Mouse (Mus musculus): Measurements from ENCODE around the gene Myrip. TPM values are rescaled to one million over a fixed set of nuclear protein-coding genes. Genes with fewer than 3 reads are reported as not detected.

Gene Myrip
- total RNA-seq, 2 experiments from 2014 or later = 54.2 to 55.2 TPM

- DNase-seq = no peak
Observed at GRCm38 (mm10) chr9:120338172-120338571, 36.9 kb downstream of the Myrip start.

DNA sequence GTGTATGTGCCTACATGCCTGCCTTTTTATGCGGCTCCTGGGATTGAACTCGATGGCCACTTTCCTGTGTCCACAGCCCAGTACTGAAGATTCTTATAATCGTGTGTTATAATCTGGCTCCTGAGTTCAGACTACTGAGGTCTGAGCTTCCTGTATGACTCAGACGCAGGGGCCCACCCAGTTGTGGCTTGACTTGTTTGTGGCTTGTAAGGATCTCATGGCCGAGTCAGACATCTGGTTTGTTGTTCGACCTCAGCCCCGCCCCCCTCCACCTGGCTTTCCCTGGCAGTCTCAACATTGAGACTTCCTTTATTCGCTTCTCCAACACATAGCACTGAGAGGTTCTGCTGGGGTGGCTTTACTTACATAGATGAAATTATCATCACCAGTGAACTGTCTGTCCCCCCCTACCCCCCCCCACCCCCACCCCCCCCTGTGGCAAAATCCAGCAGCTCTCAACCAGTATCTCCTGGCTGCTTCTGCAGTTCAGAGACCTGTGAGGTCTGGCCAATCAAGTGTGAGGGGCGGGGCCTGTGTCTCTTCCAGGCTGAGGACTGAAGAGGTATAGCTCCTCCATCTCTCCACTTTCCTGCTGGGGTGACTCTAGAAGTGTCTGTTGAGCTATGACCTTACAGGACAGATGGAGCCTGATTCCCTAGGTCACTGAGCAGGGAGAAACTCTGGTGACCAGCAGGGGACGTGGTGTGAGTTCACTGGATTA lies 38.8 kb downstream of the Myrip start:
- no peak for DNase-seq

- no peak for DNase-seq
Observed at GRCm38 (mm10) chr9:120343123-120343790, 41.9 kb downstream of the Myrip start.

DNA sequence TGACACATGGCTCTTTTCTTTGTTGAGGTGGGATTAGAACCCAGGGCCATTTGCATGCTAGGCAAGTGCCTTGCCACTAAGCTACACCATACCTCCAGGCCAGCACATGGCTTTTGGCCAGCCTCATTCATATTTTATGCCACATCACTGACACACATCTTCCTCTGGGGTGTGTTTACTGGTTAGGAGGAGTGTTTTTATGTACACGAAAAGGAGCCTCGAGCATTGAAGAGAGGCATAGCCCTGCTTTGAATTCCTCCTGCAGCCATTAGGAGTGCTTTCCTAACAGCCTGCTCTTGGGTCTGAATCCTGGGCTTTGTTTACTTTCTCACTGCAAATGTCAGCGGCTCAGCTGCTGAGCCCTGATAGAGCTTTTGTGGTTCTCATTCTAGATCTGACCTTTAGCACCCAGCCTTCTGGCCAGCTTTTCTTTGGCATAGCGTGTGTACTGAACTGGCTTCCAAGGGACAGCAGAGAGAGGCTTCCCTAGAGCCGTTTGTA lies 44.4 kb downstream of the Myrip start:
- no peak for DNase-seq

DNA sequence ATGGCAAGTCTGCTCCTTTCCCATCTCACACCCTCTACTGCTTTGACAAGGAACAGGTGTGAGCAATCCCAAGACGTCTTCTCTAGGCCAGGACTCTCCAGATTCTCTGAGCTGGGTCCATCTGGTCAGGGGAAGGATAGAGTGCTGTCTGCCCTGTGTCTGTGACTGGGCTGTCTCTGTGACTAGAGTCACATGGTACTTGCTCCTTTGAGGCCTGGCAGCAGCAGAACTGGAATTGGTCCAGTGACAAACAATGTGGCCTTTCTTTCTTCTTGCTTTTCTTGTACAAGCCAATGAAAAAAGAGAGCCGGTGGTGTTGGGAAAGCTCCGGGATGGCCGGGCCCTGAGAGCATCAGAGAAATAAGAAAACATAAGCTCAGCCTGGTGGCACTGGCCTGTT lies 47.8 kb downstream of the Myrip start:
- DNase-seq = peak; percentile 64 to 71

- no peak for DNase-seq
Observed at GRCm38 (mm10) chr9:120350346-120350745, 49.0 kb downstream of the Myrip start.

DNA sequence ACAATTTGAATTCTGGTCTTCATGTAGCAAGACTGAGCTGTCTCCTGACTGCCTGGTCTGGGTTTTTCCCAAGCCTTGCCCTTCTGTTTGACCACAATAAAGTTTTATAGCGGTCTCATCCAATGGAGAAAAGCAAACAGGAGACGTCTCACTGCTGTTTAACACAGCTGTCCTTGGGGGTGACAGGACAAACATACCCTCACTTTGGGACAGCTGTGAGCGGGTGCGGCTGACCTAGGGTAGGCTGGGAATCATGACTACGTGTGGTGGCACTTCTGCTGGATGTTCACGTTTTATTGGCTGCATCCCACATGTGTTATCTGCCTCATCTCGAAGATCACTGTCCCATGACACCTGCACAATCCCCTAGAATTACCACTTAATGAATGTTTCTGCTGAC lies 49.7 kb downstream of the Myrip start:
- DNase-seq = no peak

GRCm38 (mm10) chr9:120351474-120351873 lies 50.2 kb downstream of the Myrip start:
- no peak for DNase-seq

GRCm38 (mm10) chr9:120353036-120353435 lies 51.7 kb downstream of the Myrip start:
- DNase-seq = no peak

DNA sequence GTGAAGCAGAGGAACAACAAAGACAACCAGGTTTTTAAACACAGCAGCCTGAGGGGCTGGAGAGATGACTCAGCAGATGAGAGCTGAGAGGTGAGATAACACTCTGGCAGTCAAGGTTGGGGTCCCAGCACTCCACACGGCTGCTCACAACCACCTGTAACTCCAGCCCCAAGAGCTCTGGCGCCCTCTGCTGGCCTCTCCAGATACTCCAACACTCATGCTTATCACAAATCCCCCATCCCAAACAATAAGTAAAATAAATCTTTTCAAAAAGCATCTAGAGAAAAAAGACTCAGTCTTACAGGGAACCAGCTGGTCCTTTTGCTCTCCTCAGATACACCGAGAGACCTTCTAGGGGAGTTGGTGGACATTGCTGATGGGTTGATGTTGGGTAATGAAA lies 52.7 kb downstream of the Myrip start:
- no peak for DNase-seq

DNA sequence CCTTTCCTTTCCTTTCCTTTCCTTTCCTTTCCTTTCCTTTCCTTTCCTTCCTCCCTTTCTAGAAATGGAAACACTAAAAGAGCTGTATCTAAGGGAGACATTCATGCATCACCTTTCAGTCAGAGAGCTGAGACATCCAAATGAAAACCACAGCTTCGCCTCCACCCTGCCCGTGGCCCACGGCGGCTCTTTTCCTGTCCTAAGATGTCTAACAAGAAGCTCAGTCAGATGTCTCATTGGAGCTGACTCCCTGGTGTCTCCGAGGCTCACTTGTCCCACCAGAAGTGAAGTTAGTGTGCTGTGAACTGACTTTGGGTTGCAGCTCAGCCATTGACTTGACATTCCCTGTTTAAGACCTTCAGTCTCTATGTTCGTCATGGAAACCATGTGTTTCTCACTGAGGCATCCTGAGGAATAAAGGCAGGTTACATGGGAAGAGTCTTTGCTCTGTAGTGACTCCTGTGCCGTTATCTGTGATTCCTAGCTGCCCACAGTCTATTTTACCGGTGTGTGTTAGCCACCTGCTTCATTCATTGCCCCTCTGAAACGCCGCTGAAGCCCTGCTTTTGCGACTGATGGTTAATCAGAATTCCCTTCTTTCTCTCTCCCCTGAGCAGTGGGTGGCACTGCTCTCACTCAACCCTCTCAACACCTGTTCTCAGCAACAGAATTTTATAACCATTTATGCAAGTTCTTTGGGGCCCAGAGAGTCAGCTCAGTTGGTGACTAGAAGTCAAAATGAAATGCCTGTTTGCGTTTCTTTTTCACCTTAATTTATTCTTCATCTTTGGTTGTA lies 53.4 kb downstream of the Myrip start:
- DNase-seq = no peak

DNA sequence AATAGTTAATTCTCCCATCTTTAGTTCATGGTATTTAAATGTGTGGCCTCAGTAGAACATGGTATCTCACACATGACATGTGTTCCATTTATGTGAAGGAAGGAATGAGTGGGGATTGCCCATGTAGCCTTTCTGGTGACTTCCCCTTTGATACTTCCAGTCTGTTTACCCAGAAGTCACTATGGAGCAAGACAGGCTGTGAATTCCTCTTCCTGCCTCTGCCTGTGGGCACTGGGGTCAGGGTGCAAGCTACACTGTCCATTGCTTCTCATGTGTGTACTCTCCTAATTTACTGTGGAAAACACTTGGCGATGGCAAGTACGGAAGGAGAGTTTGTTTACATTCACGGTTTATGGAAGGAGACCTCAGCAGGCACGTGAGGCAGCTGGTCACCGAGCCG lies 55.2 kb downstream of the Myrip start:
- DNase-seq = no peak

- no peak for DNase-seq
Observed at GRCm38 (mm10) chr9:120358060-120358459, 56.7 kb downstream of the Myrip start.

DNA sequence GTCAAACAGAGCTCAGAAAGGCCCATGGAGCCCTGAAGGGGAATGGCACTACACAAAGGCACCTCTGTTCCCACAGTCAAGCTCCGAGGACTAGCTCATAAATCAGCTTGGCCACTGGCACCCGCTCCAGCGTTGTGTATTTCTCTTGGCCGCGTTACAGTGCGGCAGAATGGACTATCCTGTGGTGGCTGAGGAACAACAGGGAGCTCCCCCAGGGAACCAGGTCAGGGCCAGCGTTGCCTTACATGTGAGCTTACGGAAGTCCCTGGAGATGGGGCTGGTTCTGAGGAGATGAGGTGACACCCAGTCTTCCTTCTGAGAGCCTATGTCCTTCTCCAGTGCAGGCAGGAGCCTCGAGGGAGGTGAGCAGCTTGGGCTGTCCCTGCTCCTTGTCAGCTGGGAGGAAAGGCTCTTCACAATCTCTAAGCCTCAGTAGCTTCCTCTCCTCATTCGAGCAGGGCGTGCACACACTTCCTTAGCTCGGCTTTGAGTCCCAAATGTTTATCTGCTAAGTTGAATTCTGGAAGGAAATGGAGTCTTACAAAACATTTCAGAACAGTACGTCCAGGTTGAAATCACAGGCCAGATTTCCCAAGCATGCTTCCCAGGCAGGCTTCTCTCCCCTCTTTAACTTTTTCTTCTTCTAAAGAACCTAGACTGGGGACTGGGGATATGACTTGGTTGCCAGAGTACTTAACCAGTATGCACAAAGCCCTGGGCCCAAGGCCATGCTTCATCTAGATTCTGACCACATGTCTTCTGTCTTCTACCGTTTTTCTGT lies 59.3 kb downstream of the Myrip start:
- peak; percentile 67 to 80 for DNase-seq

GRCm38 (mm10) chr9:120361656-120362055 lies 60.3 kb downstream of the Myrip start:
- peak in 1 of 2 experiments; percentile 22 for DNase-seq

GRCm38 (mm10) chr9:120362684-120363083 lies 61.4 kb downstream of the Myrip start:
- no peak for DNase-seq

- no peak for DNase-seq
Observed at GRCm38 (mm10) chr9:120364653-120365283, 63.5 kb downstream of the Myrip start.

DNA sequence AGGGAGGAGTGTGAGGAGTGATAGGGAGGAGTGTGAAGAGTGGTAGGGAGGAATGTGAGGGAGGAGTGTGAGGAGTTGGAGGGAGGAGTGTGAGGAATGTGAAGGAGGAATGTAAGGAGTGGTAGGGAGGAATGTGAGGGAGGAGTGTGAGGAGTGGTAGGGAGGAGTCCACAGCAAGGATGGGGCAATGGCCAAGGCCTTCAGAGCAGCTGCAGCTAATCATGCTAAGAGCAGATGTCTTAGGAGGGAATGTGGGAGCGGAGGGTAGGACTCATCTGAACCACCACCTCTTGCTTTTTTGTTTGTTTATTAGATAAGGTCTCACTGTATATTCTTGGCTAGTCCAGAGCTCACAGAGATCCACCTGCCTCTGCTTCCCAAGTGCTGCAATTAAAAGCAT lies 66.2 kb downstream of the Myrip start:
- DNase-seq = no peak

GRCm38 (mm10) chr9:120371633-120372032 lies 70.3 kb downstream of the Myrip start:
- DNase-seq = no peak

DNA sequence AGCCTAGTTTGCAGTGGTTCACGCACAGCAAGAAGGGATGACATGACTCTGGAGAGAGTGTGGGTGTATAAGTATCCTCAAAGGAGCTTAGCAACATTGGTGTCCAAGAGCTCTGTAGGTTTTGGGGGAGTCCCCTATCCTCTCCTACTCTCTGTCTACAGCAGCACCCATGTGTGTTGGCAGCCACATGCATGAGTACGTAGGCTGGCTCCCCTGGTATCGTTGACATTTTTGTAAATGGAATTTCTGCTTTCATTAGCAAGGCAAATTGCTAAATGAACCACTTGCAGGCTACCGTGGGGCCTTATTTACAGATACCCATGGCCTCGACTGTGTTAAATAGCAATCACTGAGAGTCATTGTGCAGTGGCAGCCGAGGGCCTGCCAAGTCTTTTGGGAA lies 71.0 kb downstream of the Myrip start:
- DNase-seq = no peak

- DNase-seq = no peak
Observed at GRCm38 (mm10) chr9:120377726-120378125, 76.4 kb downstream of the Myrip start.

- DNase-seq = no peak
Observed at GRCm38 (mm10) chr9:120395188-120395587, 93.9 kb downstream of the Myrip start.
